Mouse (Mus musculus) midbrain, embryonic 14.5 days (tissue): Measurements from ENCODE around the gene Kap. TPM values are rescaled to one million over a fixed set of nuclear protein-coding genes. Genes with fewer than 3 reads are reported as not detected.

Experiments
- ATAC-seq: fragments of 200-750 bp; cut with Nextera tagmentation; 2 replicates; pipeline ENCODE4 v1.8.0; 2017; ENCODE audit warnings: moderate number of reproducible peaks, moderate library complexity; ENCODE audit not compliant: low FRiP score, low TSS enrichment
- DNase-seq: peaks from one replicate; pipeline ENCODE4 v3.0.0-alpha.2; 2015
- H3K27ac ChIP-seq: fragments of 300-500 bp; sonication (generic); replicated peaks from 2 replicates; pipeline ENCODE4 v1.5.1; 2014; ENCODE audit warnings: mild to moderate bottlenecking, low read depth, low read length, moderate library complexity
- H3K27me3 ChIP-seq: fragments of 300-500 bp; sonication (generic); 2 replicates; pipeline ENCODE4 v1.6.1; 2014; ENCODE audit warnings: low read length, control low read depth, mixed read lengths; ENCODE audit not compliant: control insufficient read depth, insufficient read depth
- H3K36me3 ChIP-seq: fragments of 300-500 bp; sonication (generic); 2 replicates; pipeline ENCODE4 v1.6.1; 2014; ENCODE audit warnings: low read length, control low read depth; ENCODE audit not compliant: control insufficient read depth, insufficient read depth
- H3K4me1 ChIP-seq: fragments of 300-500 bp; sonication (generic); 2 replicates; pipeline ENCODE4 v1.6.1; 2014; ENCODE audit warnings: mild to moderate bottlenecking, antibody characterized with exemption, low read length, control low read depth; ENCODE audit not compliant: control insufficient read depth, insufficient read depth
- H3K4me2 ChIP-seq: fragments of 300-500 bp; sonication (generic); 2 replicates; pipeline ENCODE4 v1.6.1; 2014; ENCODE audit warnings: mild to moderate bottlenecking, low read length, moderate library complexity
- H3K4me3 ChIP-seq: fragments of 300-500 bp; sonication (generic); replicated peaks from 2 replicates; pipeline ENCODE4 v1.5.1; 2014; ENCODE audit warnings: low read depth, low read length
- H3K9ac ChIP-seq: fragments of 300-500 bp; sonication (generic); replicated peaks from 2 replicates; pipeline ENCODE4 v1.6.1; 2014; ENCODE audit warnings: mild to moderate bottlenecking, low read length, moderate library complexity
- H3K9me3 ChIP-seq: fragments of 300-500 bp; sonication (generic); 2 replicates; pipeline ENCODE4 v1.6.1; 2016; ENCODE audit warnings: low read length, control low read depth, mixed read lengths; ENCODE audit not compliant: control insufficient read depth
- WGBS: fragments of 180-500 bp; shearing (Covaris S2); extraction: QIAGEN DNeasy Blood & Tissue Kit; methylation state at CpG from one replicate; pipeline ENCODE4 v1.1.7; 2014; 5-methylcytosine and 5-hydroxymethylcytosine counted together
- polyA plus RNA-seq: library from polyadenylated mRNA; unstranded; fragments of >200 nt; fragmentation: Nextera tagmentation; extraction: Ambion mirVana; gene quantifications from 2 replicates; pipeline ENCODE4 v1.2.1, GENCODE M21; 2014

Gene Kap
- not detected in 2 replicates for polyA plus RNA-seq

DNA sequence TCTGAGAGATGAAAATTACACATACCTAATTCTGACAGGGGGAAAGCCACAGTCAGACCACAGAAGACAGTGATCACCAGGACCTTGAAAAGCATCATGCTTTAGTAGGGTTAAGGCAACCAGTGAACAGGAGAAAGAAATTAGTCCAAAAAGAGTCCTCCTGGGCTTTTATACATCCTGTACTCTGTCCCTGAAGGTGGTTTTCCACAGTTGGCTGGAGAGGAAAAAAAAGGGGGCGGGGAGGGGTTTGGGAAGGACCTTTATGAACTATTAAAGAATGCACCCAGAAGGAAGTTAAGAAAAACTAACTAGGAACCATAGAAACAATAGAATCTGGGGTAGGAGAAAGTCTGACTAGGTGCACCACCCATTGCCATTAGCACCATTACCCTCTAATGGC is at the start of gene Kap:
TSS of gene Kap (minus strand) at position 237 of the 400 bp plus-strand sequence.
- no peak within 1 kb of the TSS for H3K4me2 ChIP-seq
- DNase-seq (no peak), ATAC-seq (no peak)
- H3K9ac ChIP-seq = no peak within 1 kb of the TSS
- H3K27me3 ChIP-seq = no peaks in the 10 kb centered on the region
- 71% methylated on average over 1 of the region's 1 CpGs for WGBS
- H3K9me3 ChIP-seq = no peaks in the 10 kb centered on the region
- H3K36me3 ChIP-seq = no peaks in the 10 kb centered on the region
- H3K4me3 ChIP-seq = no peak within 1 kb of the TSS
- no peaks in the 10 kb centered on the region for H3K4me1 ChIP-seq
- no peak within 1 kb of the TSS for H3K27ac ChIP-seq

- no peak for DNase-seq
- 90% methylated on average over 5 of the region's 5 CpGs for WGBS
- ATAC-seq = no peak
- no peak overlapping the region for H3K4me3 ChIP-seq
- H3K27me3 ChIP-seq = no peaks in the 10 kb centered on the region
- H3K36me3 ChIP-seq = no peaks in the 10 kb centered on the region
- H3K4me1 ChIP-seq = no peaks in the 10 kb centered on the region
- no peak overlapping the region for H3K27ac ChIP-seq
- H3K9ac ChIP-seq = no peak overlapping the region
- no peaks in the 10 kb centered on the region for H3K9me3 ChIP-seq
- H3K4me2 ChIP-seq = no peak overlapping the region
Measured at GRCm38 (mm10) chr6:133885871-133886415, 32.4 kb upstream of the Kap start.

- 83% methylated on average over 5 of the region's 5 CpGs for WGBS
- Histone ChIP-seq H3K9me3 (no peaks in the 10 kb centered on the region), H3K4me3 (no peak overlapping the region), H3K27ac (no peak overlapping the region), H3K36me3 (no peaks in the 10 kb centered on the region), H3K27me3 (no peaks in the 10 kb centered on the region), H3K9ac (no peak overlapping the region), H3K4me1 (no peaks in the 10 kb centered on the region), H3K4me2 (no peak overlapping the region)
- no peak for ATAC-seq
- DNase-seq = no peak
Measured at GRCm38 (mm10) chr6:133883446-133883985, 30.0 kb upstream of the Kap start.

DNA sequence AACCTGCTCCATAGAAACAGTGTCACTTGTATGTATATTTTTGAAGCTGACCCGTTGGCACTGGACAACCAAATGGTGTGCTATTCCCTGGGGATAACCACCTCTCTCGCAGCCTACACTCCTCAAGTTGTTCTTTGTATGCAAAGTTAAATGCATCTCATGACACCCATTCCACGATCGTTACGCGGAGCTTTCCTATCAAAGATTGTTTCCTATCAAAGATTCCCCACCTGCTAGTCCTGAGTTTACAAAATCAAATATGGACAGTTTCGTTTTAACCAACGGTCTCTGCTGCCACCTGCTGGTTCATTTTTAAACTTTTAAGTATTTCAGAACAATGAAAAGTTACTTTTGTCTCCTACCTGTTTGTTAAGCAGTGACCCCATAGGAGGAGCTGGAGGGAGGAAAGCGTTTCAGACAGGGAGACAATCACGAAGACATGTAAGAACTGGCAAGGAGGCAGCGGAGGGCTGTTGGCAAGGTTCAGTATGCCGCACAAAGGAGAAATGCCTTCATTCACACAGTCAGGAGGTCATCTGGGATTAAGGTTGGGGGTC is 22.4 kb upstream of the Kap start:
- H3K4me1 ChIP-seq = peaks cover 3% of the 10 kb centered on the region; the same call in 1 of the 2 replicates
- DNase-seq (peak; percentile 89), ATAC-seq (no peak)
- no peak overlapping the region for H3K27ac ChIP-seq
- no peak overlapping the region for H3K4me2 ChIP-seq
- no peak overlapping the region for H3K9ac ChIP-seq
- H3K36me3 ChIP-seq = no peaks in the 10 kb centered on the region
- 29% methylated on average over 12 of the region's 12 CpGs for WGBS
- H3K9me3 ChIP-seq = no peaks in the 10 kb centered on the region
- no peaks in the 10 kb centered on the region for H3K27me3 ChIP-seq
- no peak overlapping the region for H3K4me3 ChIP-seq

GRCm38 (mm10) chr6:133872667-133873066 is 19.1 kb upstream of the Kap start:
- Histone ChIP-seq H3K9me3 (no peaks in the 10 kb centered on the region), H3K9ac (no peak overlapping the region), H3K4me2 (no peak overlapping the region), H3K4me3 (no peak overlapping the region), H3K27me3 (no peaks in the 10 kb centered on the region), H3K27ac (no peak overlapping the region), H3K4me1 (peaks cover 3% of the 10 kb centered on the region; the same call in 1 of the 2 replicates), H3K36me3 (no peaks in the 10 kb centered on the region)
- no peak for DNase-seq
- 92% methylated on average over 2 of the region's 2 CpGs for WGBS
- no peak for ATAC-seq

DNA sequence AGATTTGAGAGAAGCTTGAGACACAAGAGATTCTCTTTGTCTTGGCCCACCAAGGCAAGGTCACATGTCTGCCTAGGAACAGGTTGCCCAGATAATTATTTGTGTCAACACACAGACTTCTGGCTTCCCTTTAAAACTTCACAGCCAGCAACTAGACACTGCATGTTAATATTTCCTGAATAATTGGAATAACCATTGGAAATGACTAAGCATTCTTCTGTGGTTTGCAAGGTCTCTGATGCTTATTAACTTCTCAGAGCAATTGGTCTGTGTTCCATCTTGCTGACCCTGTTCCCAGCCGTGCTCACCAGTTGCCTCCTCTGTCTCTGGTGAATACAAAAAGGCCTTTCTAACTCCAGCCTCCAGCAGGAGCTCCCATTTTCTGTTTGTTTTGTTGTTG is 17.6 kb upstream of the Kap start:
- 81% methylated on average over 1 of the region's 1 CpGs for WGBS
- no peaks in the 10 kb centered on the region for H3K9me3 ChIP-seq
- H3K27ac ChIP-seq = no peak overlapping the region
- peaks cover 3% of the 10 kb centered on the region; the same call in 1 of the 2 replicates for H3K4me1 ChIP-seq
- H3K4me3 ChIP-seq = no peak overlapping the region
- no peaks in the 10 kb centered on the region for H3K27me3 ChIP-seq
- no peak overlapping the region for H3K4me2 ChIP-seq
- DNase-seq = no peak
- ATAC-seq = no peak
- no peak overlapping the region for H3K9ac ChIP-seq
- no peaks in the 10 kb centered on the region for H3K36me3 ChIP-seq

DNA sequence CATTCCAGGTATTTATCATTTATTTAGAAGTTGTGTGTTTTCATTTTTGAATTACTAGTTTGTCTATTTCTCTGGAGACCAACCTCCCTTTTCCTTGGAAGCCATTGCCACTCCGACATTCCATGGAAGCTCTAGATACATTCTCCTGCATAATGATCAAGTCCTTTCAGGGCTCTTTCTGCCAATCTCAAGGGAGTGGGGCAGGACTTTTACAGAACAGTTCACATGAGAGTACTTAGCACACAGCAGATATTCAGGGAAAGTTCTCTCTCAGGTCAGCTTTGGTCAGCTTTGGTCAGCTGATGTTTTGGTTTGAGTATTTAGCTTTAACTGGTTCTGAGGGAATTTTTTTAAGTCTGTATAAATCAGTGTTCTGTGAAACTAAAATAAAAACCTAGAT is 14.8 kb upstream of the Kap start:
- Histone ChIP-seq H3K4me3 (no peak overlapping the region), H3K9ac (no peak overlapping the region), H3K36me3 (no peaks in the 10 kb centered on the region), H3K9me3 (no peaks in the 10 kb centered on the region), H3K4me1 (no peaks in the 10 kb centered on the region), H3K27ac (no peak overlapping the region), H3K4me2 (no peak overlapping the region), H3K27me3 (no peaks in the 10 kb centered on the region)
- 86% methylated on average over 1 of the region's 1 CpGs for WGBS
- ATAC-seq (no peak), DNase-seq (no peak)

DNA sequence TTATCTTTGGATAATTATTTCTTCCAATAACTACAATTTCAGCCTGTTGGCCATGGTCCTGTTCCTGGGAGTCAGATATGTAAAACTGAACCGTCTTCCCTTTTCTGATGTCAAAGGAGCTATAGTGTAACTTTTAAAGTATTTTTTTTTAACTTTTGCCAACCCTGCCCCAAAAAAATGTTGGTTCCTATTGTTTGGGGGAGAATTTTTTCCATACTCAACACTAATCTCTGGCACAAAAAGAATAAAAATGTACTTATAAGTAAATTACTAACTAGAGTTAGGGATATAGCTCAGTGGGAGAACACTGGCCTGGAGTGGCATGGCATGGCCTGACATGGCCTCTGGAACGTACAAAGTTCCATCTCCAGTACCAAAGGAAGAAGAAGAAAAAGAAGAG is 2.3 kb upstream of the Kap start:
- Histone ChIP-seq H3K9me3 (no peaks in the 10 kb centered on the region), H3K36me3 (no peaks in the 10 kb centered on the region), H3K4me1 (no peaks in the 10 kb centered on the region), H3K27me3 (no peaks in the 10 kb centered on the region), H3K4me2 (no peak overlapping the region), H3K4me3 (no peak overlapping the region), H3K27ac (no peak overlapping the region), H3K9ac (no peak overlapping the region)
- DNase-seq = no peak
- WGBS = 78% methylated on average over 2 of the region's 2 CpGs
- no peak for ATAC-seq

DNA sequence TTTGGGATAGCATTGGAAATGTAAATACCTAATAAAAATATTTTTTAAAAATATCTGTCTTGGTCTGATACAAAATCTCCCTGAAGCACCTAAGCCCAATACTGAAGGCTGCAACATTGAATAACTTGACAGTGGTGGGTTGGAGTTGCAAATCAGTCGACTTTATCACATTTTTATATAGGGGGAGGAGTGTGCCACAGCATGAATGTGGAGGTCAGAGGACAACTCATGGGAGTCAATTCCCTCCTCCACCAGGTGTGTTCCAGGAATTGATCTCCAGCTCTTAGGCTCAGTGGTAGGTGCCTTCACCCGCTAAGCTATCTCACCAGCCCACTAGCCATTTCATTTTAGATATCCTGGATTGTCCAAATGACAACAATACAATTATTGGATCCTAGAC is 4.2 kb downstream of the Kap start:
- no peak for DNase-seq
- 73% methylated on average over 2 of the region's 2 CpGs for WGBS
- no peak overlapping the region for H3K4me3 ChIP-seq
- no peak overlapping the region for H3K4me2 ChIP-seq
- ATAC-seq = no peak
- H3K9me3 ChIP-seq = no peaks in the 10 kb centered on the region
- no peak overlapping the region for H3K9ac ChIP-seq
- H3K4me1 ChIP-seq = no peaks in the 10 kb centered on the region
- no peaks in the 10 kb centered on the region for H3K36me3 ChIP-seq
- no peaks in the 10 kb centered on the region for H3K27me3 ChIP-seq
- H3K27ac ChIP-seq = no peak overlapping the region
